Mouse (Mus musculus): ENCODE data around the gene Zfp764. TPM values are rescaled to one million over a fixed set of nuclear protein-coding genes. Genes with fewer than 3 reads are reported as not detected.

Gene Zfp764
- polyA plus RNA-seq (2015; fragmentation: Nextera tagmentation; extraction: Ambion mirVana) = 3.2 and 3.8 TPM in 2 replicates

DNA sequence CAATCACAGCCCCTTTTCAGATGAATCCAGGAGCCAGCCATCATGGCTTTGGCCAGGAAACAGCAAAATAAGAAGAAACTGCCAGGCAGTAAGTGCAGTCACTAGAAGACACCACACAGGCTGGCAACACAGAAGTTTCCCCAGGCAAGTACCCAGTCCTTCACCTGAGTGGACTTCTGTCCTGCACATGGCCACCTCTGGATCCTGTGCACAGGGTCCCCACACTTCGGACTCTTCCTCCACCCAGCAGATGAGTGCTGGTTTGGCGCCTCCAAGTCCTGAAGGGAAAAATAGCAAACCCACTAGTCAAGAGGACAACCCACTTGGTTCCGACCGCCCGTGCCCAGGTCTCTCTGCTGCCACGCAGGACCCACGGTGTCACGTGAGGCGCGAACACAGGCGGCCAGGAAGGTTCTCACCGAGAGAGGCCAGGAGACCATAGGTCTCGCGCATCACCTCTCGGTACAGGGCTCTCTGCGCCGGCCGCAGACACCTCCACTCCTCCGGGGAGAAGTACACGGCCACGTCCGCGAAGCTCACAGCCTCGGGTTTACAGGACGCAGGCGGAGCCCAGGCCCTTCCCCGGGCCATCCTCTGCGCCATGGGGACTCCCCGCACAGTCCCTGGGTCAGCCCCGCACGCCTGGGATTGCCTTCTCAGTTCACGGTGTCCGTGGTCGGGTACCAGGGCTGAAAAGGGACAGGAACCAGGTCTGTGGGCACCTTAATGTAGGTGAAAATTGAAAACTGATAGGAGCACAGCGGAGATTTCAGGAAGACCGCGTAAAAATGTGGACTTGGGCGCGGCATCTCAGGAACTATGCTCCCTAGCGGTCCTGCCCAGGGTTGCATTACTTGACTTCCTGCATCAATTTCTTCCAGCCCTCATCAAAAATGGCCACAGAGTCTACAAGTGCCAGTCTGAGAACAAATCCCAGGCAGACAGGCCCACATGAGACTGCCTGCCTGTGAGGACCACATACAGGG is at the start of gene Zfp764:
TSS of gene Zfp764 (minus strand) at position 821 of the 986 bp plus-strand sequence.

DNA sequence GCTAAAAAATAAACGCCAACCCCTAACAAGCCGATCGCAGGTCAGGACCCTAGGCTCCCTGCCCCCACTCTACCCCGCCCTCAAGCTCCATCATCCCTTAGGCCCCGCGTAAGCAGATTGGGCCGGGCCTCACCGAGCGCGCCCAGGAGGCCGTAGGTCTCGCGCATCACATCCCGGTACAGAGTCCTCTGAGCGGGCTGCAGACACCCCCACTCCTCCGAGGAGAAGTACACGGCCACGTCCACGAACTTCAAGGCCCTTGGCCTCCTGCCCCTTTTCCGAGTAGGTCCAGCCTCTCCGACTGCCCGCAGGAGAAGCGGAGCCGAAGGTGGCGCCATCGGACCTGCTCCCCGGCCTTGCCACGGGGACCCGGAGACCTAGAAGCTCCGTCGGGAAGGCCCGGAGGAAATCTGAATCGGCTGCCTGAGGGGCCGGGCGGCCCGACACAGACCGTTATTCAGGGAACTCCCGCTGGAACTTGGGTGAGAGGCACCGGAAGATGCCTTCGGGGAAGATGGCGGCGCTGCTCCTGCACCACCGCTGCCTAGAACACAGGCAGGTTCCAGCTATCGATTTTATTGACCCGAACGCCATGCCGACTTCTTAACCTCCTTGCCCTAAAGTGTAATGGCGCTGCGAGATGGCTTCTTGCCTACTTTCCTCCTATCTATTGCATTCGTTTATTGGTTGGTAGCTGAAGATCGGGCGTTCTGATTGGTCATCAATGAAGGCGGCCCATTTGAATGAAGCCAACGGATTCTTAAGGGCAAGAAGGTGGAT is 42.1 kb upstream of the Zfp764 start, which contains the start of gene Zfp689:
TSS of gene Zfp689 (minus strand) at position 638 of the 780 bp plus-strand sequence.

DNA sequence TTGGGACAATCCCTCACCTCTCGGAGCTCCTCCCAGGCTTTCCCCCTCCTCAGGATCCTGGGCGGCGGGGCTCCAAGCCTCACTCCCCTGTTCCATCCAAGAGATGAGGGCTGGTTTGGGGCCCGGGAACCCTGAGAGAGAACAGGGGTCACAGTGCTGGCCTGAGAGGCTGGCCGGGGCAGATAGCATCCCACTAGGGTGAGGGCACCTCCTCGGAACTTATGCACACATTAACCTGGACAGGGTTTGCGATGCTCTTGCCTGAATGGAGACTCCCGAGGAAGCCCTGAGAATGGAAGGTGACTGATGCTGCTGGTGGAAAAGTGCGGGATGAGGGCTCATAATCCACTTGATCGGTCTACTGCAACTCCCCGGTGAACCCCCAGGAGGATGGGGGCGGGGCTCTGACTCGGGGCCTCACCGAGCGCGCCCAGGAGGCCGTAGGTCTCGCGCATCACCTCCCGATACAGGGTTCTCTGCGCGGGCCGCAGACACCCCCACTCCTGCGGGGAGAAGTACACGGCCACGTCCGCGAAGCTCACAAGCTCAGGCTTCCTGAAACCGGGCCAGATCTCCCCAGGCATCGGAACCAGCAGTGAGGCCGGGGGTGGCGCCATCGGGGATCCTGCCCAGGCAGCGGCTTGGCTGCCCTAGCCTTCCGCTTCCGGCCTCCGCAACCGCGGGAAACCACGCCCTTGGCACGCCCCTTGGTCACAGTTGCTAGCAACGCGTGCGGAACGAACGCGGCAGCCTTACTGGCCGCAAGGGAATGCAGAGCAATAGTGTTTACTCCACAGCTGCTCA is 15.0 kb upstream of the Zfp764 start, which contains the start of gene Zfp688:
TSS of gene Zfp688 (minus strand) at position 681 of the 804 bp plus-strand sequence.

DNA sequence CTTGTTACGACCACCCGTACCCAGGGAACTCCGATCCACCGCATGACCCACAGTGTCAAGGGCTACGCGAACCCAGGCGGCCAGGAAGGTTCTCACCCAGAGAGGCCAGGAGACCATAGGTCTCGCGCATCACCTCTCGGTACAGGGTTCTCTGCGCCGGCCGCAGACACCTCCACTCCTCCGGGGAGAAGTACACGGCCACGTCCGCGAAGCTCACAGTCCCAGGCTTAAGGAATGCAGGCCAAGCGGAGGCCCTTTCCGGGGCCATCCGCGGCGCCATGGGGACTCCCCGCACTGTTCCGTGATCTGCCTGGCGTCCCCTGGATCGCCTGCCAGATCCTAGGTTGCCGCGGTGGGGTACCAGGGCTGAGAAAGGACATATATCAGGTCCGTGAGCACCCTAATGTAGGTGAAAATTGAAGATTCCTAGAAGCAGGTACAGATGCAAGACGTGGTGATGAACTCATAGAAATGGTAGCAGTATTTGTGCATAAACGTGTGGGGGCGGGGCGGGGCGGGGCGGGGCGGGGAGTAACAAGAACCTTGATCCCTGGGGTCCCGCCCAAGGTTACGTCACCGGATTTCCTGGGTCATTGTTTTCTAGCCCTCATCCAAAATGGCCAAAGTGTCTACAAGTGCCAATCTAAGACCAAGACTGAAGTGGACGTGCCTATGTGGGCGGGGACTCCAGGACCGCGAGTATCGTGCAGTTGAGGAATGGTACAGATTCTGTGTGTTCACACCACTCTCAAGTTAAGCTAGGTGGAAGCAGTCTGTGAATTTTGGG is 13.3 kb downstream of the Zfp764 start, which contains the start of gene E430018J23Rik:
TSS of gene E430018J23Rik (minus strand) at position 473 of the 787 bp plus-strand sequence.

DNA sequence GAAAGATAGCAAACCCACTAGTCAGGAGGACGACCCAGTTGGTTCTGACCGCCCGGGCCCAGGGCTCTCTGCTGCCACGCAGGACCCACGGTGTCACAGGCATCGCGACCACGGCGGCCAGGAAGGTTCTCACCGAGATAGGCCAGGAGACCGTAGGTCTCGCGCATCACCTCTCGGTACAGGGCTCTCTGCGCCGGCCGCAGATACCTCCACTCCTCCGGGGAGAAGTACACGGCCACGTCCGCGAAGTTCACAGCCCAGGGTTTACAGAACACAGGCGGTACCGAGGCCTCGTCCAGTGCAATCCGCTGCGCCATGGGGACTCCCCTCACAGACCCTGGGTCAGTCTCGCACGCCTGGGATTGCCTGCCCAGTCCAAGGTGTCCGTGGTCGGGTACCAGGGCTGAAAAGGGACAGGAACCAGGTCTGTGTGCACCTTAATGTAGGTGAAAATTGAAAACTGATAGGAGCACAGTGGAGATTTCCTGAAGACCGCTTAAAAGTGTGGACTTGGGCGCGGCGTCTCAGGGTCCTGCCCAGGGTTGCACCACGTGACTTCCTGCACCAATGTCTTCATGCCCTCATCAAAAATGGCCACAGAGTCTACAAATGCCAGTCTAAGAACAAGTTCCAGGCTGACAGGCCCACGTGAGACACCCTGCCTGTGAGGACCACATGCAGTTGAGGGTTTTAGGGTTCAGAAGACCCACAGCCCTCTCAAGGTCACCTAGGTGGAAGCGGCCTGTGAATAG is 19.8 kb downstream of the Zfp764 start, which contains the start of gene 9130019O22Rik:
TSS of gene 9130019O22Rik (minus strand) at position 526 of the 752 bp plus-strand sequence.

DNA sequence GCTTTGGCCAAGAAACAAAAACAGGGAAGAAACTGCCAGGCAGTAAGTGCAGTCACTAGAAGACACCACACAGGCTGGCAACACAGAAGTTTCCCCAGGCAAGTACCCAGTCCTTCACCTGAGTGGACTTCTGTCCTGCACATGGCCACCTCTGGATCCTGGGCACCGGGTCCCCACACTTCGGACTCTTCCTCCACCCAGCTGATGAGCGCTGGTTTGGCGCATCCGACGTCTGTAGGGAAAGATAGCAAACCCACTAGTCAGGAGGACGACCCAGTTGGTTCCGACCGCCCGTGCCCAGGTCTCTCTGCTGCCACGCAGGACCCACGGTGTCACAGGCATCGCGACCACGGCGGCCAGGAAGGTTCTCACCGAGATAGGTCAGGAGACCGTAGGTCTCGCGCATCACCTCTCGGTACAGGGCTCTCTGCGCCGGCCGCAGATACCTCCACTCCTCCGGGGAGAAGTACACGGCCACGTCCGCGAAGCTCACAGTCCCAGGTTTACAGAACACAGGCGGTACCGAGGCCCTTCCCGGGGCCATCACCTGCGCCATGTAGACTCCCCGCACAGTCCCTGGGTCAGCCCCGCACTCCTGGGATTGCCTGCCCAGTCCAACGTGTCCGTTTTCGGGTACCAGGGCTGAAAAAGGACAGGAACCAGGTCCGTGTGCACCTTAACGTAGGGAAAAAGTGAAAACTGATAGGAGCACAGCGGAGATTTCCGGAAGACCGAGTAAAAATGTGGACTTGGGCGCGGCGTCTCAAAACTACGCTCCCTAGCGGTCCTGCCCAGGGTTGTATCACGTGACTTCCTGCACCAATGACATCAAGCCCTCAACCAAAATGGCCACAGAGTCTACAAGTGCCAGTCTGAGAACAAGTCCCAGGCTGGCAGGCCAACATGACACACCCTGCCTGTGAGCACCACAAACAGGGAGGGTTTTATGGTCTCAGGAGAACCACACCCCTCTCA is 31.1 kb downstream of the Zfp764 start, which contains the start of gene Zfp747:
TSS of gene Zfp747 (minus strand) at position 780 of the 975 bp plus-strand sequence.

Other genes with a start within 250 kb of the Zfp764 start
- 45.4 and 48.6 TPM in 2 replicates for gene Cd2bp2, start 210.8 kb downstream of the Zfp764 start, polyA plus RNA-seq (2015; fragmentation: Nextera tagmentation; extraction: Ambion mirVana)
- 37.0 and 44.0 TPM in 2 replicates for gene Tbc1d10b, start 198.4 kb downstream of the Zfp764 start, polyA plus RNA-seq (2015; fragmentation: Nextera tagmentation; extraction: Ambion mirVana)
- 8.3 and 11.1 TPM in 2 replicates for gene Mylpf, start 197.9 kb downstream of the Zfp764 start, polyA plus RNA-seq (2015; fragmentation: Nextera tagmentation; extraction: Ambion mirVana)
- 28.1 and 31.9 TPM in 2 replicates for gene Zfp553, start 173.8 kb downstream of the Zfp764 start, polyA plus RNA-seq (2015; fragmentation: Nextera tagmentation; extraction: Ambion mirVana)
- 9.6 and 10.1 TPM in 2 replicates for gene Sept1, start 173.7 kb downstream of the Zfp764 start, polyA plus RNA-seq (2015; fragmentation: Nextera tagmentation; extraction: Ambion mirVana)
- 95.4 and 103 TPM in 2 replicates for gene Zfp771, start 162.5 kb downstream of the Zfp764 start, polyA plus RNA-seq (2015; fragmentation: Nextera tagmentation; extraction: Ambion mirVana)
- gene Dctpp1, start 146.1 kb downstream of the Zfp764 start, polyA plus RNA-seq (2015; fragmentation: Nextera tagmentation; extraction: Ambion mirVana) = 95.6 and 108 TPM in 2 replicates
- gene Sephs2, start 132.8 kb downstream of the Zfp764 start, polyA plus RNA-seq (2015; fragmentation: Nextera tagmentation; extraction: Ambion mirVana) = 69.7 and 75.9 TPM in 2 replicates
- 0.27 and 0.28 TPM in 2 replicates for gene Itgal, start 110.6 kb downstream of the Zfp764 start, polyA plus RNA-seq (2015; fragmentation: Nextera tagmentation; extraction: Ambion mirVana)
- 12.9 and 13.5 TPM in 2 replicates for gene Zfp768, start 61.2 kb downstream of the Zfp764 start, polyA plus RNA-seq (2015; fragmentation: Nextera tagmentation; extraction: Ambion mirVana)
- 5.5 and 6.6 TPM in 2 replicates for gene Zfp747, start 30.8 kb downstream of the Zfp764 start, polyA plus RNA-seq (2015; fragmentation: Nextera tagmentation; extraction: Ambion mirVana)
- 2.9 and 3.1 TPM in 2 replicates for gene 9130019O22Rik, start 19.7 kb downstream of the Zfp764 start, polyA plus RNA-seq (2015; fragmentation: Nextera tagmentation; extraction: Ambion mirVana)
- 2.8 and 3.1 TPM in 2 replicates for gene E430018J23Rik, start 13.2 kb downstream of the Zfp764 start, polyA plus RNA-seq (2015; fragmentation: Nextera tagmentation; extraction: Ambion mirVana)
- 31.8 and 32.0 TPM in 2 replicates for gene Zfp688, start 15.2 kb upstream of the Zfp764 start, polyA plus RNA-seq (2015; fragmentation: Nextera tagmentation; extraction: Ambion mirVana)
- 8.2 and 11.7 TPM in 2 replicates for gene Zfp689, start 42.3 kb upstream of the Zfp764 start, polyA plus RNA-seq (2015; fragmentation: Nextera tagmentation; extraction: Ambion mirVana)
- gene Prr14, start 52.8 kb upstream of the Zfp764 start, polyA plus RNA-seq (2015; fragmentation: Nextera tagmentation; extraction: Ambion mirVana) = 26.2 and 33.0 TPM in 2 replicates
- gene Fbrs, start 72.4 kb upstream of the Zfp764 start, polyA plus RNA-seq (2015; fragmentation: Nextera tagmentation; extraction: Ambion mirVana) = 11.1 and 12.2 TPM in 2 replicates
- gene Srcap, start 105.2 kb upstream of the Zfp764 start, polyA plus RNA-seq (2015; fragmentation: Nextera tagmentation; extraction: Ambion mirVana) = 33.7 and 40.4 TPM in 2 replicates
- 9.9 and 12.0 TPM in 2 replicates for gene Gm42715, start 112.8 kb upstream of the Zfp764 start, polyA plus RNA-seq (2015; fragmentation: Nextera tagmentation; extraction: Ambion mirVana)
- gene Tmem265, start 154.6 kb upstream of the Zfp764 start, polyA plus RNA-seq (2015; fragmentation: Nextera tagmentation; extraction: Ambion mirVana) = 4.3 and 4.5 TPM in 2 replicates
- gene Phkg2, start 166.5 kb upstream of the Zfp764 start, polyA plus RNA-seq (2015; fragmentation: Nextera tagmentation; extraction: Ambion mirVana) = 52.7 and 66.9 TPM in 2 replicates
- 9.6 and 12.3 TPM in 2 replicates for gene Ccdc189, start 181.8 kb upstream of the Zfp764 start, polyA plus RNA-seq (2015; fragmentation: Nextera tagmentation; extraction: Ambion mirVana)
- 26.0 and 28.3 TPM in 2 replicates for gene Rnf40, start 181.9 kb upstream of the Zfp764 start, polyA plus RNA-seq (2015; fragmentation: Nextera tagmentation; extraction: Ambion mirVana)
- gene Zfp629, start 209.0 kb upstream of the Zfp764 start, polyA plus RNA-seq (2015; fragmentation: Nextera tagmentation; extraction: Ambion mirVana) = 11.1 and 11.4 TPM in 2 replicates